Mouse (Mus musculus): Measurements from ENCODE around the gene Ror1. TPM values are rescaled to one million over a fixed set of nuclear protein-coding genes. Genes with fewer than 3 reads are reported as not detected.

Ror1 gene
- total RNA-seq, 2 experiments from 2014 or later: 9.6 to 10.7 TPM

DNA sequence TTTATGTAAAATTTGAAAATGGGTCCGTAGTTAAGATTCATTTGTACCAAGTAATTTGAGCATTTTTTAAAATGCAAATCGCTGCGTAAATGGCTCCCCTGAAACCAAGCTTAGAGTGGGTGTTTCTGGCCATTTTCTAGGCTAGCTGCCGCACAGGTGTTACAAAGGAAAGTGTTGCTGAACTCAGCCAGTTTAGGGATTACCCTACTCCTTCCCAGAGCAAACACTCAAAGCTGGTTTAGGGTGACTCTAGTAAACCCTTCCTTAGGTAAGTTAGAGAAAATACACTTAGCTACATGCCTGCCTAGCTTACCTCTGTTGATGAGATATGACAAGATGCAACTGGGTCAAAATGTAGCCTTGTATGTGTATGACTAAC, 340.6 kb downstream of the Ror1 start:
- DNase-seq (ENCODE audit: low spot score in 2 of 2): no peak

DNA sequence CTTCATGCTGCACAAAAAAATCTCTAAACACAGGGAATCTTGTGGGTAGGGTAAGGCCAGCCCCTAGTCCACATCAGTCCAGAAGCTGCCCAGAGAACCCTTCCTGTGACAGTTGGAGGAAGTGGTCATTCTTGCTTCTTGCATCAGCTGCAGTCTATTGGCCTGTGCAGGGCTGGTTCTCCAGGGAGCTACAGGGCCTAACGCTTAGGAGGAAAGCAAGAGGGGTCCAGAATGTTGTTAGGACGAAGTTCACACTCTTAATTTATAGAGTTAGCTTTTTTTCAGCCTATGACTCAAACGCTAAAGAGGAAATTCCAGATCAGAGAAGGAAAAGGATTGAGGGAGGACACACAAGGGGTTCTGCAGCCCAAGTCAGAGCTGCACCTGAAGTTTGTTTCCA, 351.3 kb downstream of the Ror1 start:
- DNase-seq (ENCODE audit: low spot score in 2 of 2): no peak

DNA sequence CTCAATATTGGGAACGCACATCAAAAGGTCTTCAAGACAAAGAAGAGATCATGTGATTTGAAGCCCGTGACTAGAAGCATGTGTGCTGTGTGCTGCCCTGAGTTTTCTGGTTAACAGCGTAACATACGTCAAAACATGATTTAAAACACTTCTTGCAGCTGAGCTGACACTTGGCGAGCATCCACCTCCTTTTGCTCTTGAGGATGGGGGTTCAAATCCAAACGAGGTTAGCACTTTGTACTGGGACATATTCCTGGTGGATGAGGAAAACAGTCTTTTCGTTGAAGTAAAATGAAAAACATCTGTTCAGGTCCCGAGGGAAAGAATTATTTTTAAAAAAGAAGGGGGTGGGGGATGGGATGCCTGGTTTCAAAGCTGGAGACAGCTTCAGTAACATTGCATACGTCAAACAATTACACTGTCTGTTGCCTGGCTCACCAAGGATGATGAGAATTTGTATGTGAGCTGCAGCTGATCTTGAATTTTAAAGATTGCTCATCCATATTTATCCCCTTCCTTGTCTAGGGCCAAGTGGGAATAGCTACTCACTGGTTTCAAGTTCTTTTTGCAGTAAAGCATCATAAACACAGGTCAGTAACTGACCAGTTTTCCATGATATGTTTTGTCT, 367.0 kb downstream of the Ror1 start:
- peak in 1 of 2 experiments; percentile 19 for DNase-seq (ENCODE audit: low spot score in 2 of 2)

DNA sequence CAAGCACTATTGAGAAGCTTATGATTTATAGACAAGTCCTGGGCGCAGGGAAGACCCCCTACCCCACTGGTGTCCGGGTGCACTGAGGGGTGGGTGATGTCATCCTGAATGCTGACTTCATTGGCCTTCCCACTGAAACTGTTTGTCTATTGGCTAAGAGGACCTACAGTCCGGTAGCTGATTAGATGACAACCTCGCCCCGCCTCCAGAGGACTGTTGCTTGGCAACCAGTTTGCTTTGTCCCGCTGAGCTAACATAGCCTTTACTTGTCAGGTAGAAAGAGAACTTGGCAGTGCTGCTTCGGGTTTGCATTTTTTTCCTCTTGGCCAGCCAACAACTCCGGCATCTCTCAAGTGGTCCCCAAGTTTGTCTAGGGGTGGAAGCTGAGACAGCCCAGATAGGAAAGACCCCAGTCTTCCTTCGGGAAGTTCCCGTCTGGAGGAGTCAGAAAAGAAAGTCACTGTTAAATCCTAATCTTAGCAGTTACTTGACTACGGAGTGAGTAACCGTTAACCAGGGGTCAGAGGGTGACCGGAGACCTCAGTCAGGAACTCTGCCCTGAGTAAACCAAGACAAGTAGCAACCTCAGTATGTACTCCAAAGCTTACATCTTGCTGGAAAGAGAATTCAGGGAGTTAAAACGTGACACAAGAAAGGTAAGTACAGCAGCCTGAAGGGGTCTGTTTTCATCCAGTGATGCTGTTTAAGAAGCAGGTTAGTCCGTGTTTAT, 383.2 kb downstream of the Ror1 start, which contains the start of gene Ube2u:
Gene Ube2u, plus strand, starts transcription at position 258 of the 730 bp plus-strand sequence.
- peak in 1 of 2 experiments; percentile 17 for DNase-seq (ENCODE audit: low spot score in 2 of 2)

DNA sequence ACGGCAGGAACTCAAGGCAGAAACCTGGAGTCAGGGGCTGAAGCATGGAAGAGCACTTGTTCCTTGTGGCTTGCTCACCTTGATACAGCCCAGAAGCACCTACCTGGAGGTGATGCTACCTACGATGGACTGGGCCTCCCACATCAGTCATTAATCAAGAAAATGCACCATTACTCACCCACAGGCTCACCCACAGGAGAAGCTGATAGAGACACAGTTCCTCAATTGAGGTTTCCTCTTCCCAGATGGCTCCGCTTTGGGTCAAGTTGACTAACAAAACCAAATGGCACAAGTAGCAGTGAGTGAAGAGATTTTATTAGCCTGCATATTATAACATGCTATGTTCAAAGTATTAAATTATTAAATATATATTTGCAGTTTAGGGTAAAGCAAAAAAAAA, 392.9 kb downstream of the Ror1 start:
- DNase-seq (ENCODE audit: low spot score in 2 of 2): no peak

Other genes with a start within 250 kb of the Ror1 start
- gene Pgm1, start 166.4 kb upstream of the Ror1 start, total RNA-seq (2021): 100 to 1,000 TPM; 498 to 511 TPM
- gene Itgb3bp, start 166.0 kb upstream of the Ror1 start, total RNA-seq (2021): 10 to 100 TPM in 1 of 2 experiments, 1 to 10 TPM in 1; 8.8 to 10.8 TPM